Mouse (Mus musculus): Measurements from ENCODE around the gene Ttll12.

- no peak for TF ChIP-seq POLR2A (IDR thresholded peaks at IDR 0.05; ENCODE audit: borderline replicate concordance, insufficient read depth, low read length)
- no peak for TF ChIP-seq CTCF (IDR thresholded peaks at IDR 0.05; ENCODE audit: borderline replicate concordance, insufficient read depth, low read depth, low read length)
Measured at GRCm38 (mm10) chr15:83593702-83594512, 1.1 kb downstream of the Ttll12 start.

Measured in cerebellum, adult 2 months (tissue).